Mouse (Mus musculus): ENCODE measurements around the gene Cdh22. TPM values are rescaled to one million over a fixed set of nuclear protein-coding genes. Genes with fewer than 3 reads are reported as not detected.
A peak's percentile ranks its signal among the peaks of the same experiment; 100 is the strongest.

Gene Cdh22
- total RNA-seq, 2 experiments from 2014 or later, result 20.4 to 23.1 TPM

- DNase-seq (ENCODE audit: extremely low spot score in 1 of 2, low spot score in 2 of 2), result peak; percentile 76 to 80
- intact Hi-C loops (cut with DNase I), result loop anchor here (2.0 to 10.0 kb wide), 4 partner anchors 162 to 410 kb away; no protein-coding TSS in a partner anchor
Measured at GRCm38 (mm10) chr2:165074937-165075336, 159.7 kb downstream of the Cdh22 start.

- intact Hi-C loops (cut with DNase I), result loop anchor here (2.0 to 10.0 kb wide), 2 partner anchors 203 to 411 kb away; no protein-coding TSS in a partner anchor
- peak in 1 of 2 experiments; percentile 69 for DNase-seq (ENCODE audit: extremely low spot score in 1 of 2, low spot score in 2 of 2)
Measured at GRCm38 (mm10) chr2:165074081-165074884, 160.4 kb downstream of the Cdh22 start.

DNA sequence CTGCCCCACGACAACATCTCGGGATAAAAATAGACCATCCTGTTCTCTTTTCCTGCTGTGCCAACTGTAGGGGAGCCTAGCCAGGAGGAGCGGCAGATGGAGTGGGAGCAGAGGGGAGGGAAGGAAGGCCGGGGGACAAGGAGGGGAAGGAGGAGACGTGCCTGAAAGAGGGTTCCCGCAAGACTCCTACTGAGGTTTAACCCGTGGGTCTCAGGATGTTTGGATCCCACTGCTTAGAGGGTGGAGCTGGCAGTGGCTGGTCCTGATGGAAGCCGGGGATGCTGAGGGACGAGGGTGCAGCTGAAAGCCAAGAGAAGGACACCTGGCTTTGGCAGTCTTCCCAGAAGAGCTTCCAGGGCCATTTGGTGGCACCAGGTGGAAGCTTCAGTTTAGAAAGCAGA is 161.3 kb downstream of the Cdh22 start:
- peak in 1 of 2 experiments; percentile 49 for DNase-seq (ENCODE audit: extremely low spot score in 1 of 2, low spot score in 2 of 2)
- intact Hi-C loops (cut with DNase I), result loop anchor here (10.0 kb wide), 1 partner anchor 411 kb away; no protein-coding TSS in a partner anchor

GRCm38 (mm10) chr2:165070096-165070816 is 164.4 kb downstream of the Cdh22 start:
- intact Hi-C loops (cut with DNase I), result loop anchor here (10.0 kb wide), 1 partner anchor 415 kb away; no protein-coding TSS in a partner anchor
- peak; percentile 75 to 77 for DNase-seq (ENCODE audit: extremely low spot score in 1 of 2, low spot score in 2 of 2)

DNA sequence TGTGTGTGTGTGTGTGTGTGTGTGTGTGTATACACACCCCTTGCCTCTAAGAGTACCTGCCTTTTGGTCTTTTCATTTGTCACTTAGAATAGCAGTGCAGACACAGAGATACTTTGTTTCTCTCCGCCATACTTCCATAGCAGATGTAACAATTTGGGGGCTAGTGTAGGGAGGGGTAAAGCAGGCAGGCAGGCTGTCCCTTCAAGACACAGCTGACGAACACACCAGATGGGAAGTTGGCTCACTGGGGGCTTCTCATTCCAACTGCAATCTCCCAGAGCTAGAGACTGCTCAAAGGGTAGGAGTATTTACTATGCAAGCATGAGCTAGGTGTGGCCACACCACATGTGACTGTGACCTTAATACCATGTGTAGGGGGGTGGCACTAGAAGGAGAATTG is 165.8 kb downstream of the Cdh22 start:
- DNase-seq (ENCODE audit: extremely low spot score in 1 of 2, low spot score in 2 of 2), result no peak
- intact Hi-C loops (cut with DNase I), result no loop called here

GRCm38 (mm10) chr2:165064489-165064888 is 170.2 kb downstream of the Cdh22 start:
- intact Hi-C loops (cut with DNase I), result no loop called here
- peak; percentile 52 to 62 for DNase-seq (ENCODE audit: extremely low spot score in 1 of 2, low spot score in 2 of 2)

DNA sequence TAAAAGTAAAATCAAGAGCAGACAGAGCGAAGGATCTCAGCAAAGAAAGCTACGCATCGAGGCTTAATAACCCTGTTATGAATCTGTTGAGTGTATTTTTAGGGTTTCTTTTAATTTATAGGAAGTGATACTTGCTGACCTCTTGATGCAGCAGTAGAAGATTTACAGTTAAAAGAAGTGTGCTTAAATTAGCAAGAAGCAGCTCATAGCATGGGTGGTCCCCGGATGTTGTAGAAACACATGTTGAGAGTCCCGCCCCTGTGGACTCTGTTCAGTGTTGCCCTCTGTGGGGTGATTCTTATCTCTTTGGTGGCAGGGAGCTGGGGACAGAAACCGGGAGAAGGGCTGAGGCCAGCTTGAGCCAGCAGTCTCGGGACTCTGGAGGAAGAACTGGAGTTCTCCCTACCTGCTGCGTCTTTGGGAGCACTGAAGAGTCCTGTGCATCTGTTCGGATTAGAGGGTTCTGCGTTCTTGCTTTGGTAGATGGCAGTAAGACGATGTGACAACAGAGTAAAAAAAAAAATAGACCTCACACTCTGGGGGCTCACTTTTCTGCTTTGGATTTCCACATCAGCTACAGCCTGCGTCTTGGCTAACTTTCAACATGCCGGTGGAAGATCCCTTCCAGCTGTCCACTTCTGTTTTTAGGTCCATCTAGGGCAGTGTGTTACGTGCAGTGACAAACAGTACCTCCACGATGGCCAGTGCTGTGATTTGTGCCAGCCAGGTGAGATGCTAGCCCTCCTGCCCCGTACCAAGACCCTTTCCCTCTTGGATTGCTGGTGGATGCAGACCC is 172.8 kb downstream of the Cdh22 start:
- intact Hi-C loops (cut with DNase I), result no loop called here
- DNase-seq (ENCODE audit: extremely low spot score in 1 of 2, low spot score in 2 of 2), result no peak

Other genes starting within 250 kb of the Cdh22 start
- 10 to 100 TPM; 61.1 to 61.2 TPM for gene Ncoa5, start 200.0 kb downstream of the Cdh22 start, total RNA-seq (2021)
- gene Cd40, start 179.2 kb downstream of the Cdh22 start, total RNA-seq (2021), result 1 to 10 TPM; 1.2 to 2.5 TPM
- not detected for gene 1700025C18Rik, start 144.1 kb downstream of the Cdh22 start, total RNA-seq (2021)
- 10 to 100 TPM; 44.4 to 49.3 TPM for gene Slc35c2, start 53.0 kb upstream of the Cdh22 start, total RNA-seq (2021)
- gene Elmo2, start 91.6 kb upstream of the Cdh22 start, total RNA-seq (2021), result 100 to 1,000 TPM; 102 to 104 TPM
- gene Zfp663, start 133.9 kb upstream of the Cdh22 start, total RNA-seq (2021), result under 1 TPM; 0.59 to 0.79 TPM
- gene Zfp334, start 153.4 kb upstream of the Cdh22 start, total RNA-seq (2021), result 10 to 100 TPM; 11.9 to 13.2 TPM
- gene Ocstamp, start 165.6 kb upstream of the Cdh22 start, total RNA-seq (2021), result not detected
- 10 to 100 TPM; 18.7 to 19.9 TPM for gene Slc13a3, start 238.4 kb upstream of the Cdh22 start, total RNA-seq (2021)

Data from left cerebral cortex, postnatal 10 days (tissue).